Mouse (Mus musculus): Measurements from ENCODE around the gene Tmem97. TPM values are rescaled to one million over a fixed set of nuclear protein-coding genes. Genes with fewer than 3 reads are reported as not detected.
"Not testable (repeated sequence)": the region's sequence is repeated elsewhere in the genome, so short reads cannot be mapped to it uniquely, and the experiment has no call there.

The Tmem97 gene
- total RNA-seq, 2 experiments from 2014 or later, result 21.7 to 22.8 TPM

DNA sequence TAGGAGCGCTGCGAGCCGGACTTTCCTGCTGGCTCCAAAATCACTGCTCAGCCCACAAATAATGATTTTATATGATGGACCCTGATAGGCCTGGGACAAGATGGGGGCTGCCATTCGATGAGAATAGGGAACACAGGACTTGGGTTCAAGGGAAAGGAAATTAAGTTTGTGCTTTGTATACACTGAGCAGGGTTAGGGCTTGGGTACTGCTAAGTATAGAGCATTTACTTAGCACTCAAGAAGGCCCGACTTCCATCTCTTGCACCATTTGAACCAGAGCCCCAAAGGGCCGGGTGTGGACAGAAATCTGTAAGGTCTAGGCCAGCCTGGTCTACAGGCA is 452 bp upstream of the Tmem97 start:
- DNase-seq (ENCODE audit: low spot score in 2 of 2), result no peak

DNA sequence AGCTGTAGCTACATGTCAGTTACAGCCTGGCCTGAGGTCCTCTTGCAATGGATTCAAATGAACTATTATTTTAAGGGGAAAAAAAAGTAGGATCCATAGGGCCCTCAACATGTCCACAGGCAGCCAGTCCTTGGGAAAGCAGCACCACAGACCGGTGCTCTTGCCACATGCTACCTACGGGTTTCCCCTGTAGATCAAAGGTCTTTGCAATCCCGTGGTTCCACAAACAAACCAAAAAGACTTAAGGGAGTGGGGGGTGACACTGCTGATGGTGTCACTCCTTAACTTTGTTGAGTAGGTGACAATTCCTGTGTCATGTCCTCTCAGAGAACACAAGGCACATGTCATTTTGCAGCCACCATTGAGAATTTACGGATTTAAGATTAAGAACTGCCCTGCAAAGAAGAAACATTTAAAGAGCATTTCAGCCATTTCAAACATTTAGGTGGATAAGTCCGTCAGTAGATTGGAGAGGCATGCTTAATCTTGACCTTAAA is 1.0 kb downstream of the Tmem97 start:
- no peak for DNase-seq (ENCODE audit: low spot score in 2 of 2)

DNA sequence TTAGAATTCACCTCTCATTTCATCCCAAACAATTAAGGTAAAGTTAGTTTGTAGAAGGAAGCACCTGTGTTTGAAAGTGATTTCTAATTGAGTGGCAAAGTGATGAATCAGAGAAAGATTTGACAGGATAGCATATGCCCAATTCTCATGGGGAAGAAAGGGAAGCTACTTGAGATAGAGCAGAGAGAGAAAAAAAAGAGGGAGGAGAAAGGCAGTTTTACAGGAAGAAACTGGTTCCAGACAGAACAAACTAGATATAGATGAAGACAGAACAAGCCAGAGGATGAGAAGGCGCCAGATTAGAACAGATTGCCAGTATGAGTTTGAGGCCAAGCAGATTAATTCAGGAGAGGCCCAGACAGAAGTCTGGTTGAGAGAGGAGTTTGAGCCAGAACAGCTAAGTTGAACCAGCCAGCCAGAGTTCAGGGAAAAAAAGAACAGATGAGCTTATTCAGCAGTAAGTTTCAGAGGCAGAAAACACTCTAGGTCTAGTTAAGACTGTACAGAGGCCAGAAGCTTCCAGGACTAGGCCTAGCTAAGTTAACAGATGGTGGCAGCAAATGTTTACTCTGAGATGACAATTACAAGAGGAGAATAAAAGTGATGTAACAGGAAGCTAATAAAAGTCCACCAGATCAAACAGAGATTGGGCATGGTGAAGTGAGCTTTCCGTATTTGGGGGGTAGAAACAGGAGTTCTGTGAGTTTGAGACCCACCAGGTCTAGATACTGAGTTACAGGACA is 2.7 kb downstream of the Tmem97 start:
- no peak for DNase-seq (ENCODE audit: low spot score in 2 of 2)

DNA sequence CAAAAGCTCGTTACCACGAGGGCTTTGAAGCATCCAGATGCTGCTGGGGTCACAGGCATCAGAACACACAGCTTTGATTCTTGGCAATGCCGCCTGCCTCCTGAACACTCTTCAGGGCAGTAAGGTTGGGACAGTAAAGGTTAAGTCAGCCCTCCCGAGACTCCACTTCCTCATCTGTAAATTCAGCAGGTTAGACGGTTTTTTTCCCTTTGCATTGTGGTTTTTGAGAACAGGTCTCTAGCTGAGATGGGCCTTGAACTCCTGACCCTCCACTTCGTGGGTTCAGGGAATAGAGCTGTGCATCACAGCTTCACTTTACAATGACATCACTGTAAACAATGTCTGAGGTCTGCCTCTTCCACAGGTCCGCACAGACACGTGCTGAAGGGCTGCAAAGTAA is 5.4 kb downstream of the Tmem97 start:
- no peak for DNase-seq (ENCODE audit: low spot score in 2 of 2)

DNA sequence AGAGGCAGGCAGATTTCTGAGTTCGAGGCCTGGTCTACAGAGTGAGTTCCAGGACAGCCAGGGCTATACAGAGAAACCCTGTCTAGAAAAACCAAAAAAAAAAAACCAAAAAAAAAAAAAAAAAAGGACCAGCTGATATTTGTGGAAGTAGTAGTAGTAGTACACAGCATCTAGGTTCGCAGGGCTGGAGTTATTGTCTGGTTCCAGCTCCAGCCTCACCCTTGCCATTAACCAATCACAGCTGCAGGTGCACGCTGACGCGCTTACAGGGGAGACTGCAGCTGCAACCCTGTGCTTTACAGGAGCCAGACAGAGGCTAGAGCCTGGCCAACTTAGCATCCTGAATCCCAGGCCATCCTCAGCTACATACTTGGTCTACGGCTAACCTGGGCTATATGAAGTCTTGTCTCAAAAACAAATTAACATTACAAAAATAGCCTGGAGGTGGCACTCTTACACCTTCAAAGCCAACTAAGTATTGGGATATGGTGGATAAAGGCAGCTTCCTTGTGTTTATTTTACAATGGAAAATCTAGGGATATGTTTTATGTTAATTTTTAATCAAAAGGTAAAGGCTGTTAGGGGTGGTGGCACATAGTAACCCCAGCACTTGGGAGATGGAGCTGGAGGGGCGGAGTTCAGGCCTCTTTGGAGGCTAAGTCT is 6.0 kb downstream of the Tmem97 start:
- no peak for DNase-seq (ENCODE audit: low spot score in 2 of 2)

DNA sequence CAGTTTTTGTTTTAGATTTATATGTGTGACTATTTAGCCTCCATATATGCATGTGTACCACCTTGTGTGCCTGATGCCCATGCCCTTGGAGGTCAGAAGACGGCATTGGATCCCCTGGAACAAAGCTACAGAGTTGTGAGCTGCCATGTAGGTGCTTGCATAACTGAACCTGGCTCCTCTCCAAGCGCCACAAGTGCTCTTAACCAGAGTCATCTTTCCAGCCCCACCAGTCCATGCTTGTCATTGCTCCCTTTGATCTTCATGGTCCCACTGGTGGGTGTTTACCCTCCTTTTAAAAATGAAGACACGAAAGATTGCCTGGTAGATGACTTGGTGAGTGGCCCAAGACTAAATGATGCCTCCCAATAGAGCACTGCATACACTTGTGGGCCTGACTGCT is 10.2 kb downstream of the Tmem97 start:
- DNase-seq (ENCODE audit: low spot score in 2 of 2), result no peak

DNA sequence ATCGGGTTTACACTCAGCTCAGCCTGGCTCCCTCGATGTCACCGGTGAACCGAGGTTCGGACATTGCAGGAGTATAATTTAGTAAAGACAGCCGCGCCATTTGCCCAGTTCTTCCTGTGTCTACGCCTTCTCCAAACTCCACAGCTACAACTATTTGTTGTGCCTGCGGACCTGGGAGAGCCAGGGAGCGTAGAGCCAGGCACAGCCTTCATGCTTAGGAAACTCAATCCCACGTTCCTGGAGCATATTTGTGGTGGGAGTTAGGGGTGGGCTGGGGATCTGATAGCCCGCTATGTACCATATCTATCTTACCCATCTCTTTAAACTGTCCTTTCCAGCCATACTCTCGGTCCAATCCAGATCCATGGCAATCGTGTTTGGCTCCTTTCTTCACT is 13.9 kb downstream of the Tmem97 start:
- no peak for DNase-seq (ENCODE audit: low spot score in 2 of 2)

DNA sequence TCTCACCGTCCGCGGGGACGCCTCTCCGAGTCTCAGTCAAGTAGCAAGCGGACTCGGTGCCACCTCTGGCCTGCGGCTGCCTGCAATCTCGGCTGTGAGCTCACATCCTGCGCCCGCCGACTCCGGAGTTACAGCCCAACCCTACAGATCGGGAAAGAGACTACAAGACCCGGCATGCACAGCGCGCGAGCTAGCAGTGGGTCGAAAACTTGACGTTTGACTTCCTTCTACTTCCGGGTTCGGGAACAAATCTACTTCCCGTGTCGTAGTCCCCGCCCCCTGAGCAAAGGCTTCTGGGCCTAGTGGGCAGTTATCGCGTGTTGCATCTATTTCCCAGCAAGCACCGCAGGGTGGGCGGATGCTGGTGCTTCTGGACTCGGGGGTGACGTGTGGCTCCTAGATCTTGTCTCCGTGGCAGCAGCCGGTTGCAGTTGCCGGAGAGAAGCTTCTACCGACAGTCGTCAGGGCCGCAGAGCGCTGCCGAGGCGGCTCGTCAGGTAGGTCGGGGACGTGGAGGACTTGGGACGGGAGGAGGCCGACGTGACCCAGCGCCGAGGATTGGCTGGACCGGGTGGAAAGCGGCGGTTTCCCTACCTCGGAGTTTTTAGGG is 14.4 kb downstream of the Tmem97 start, which contains the start of the genes Tnfaip1 and Ift20:
Gene Tnfaip1, minus strand, starts transcription at position 253 of the 610 bp plus-strand sequence.
Gene Ift20, plus strand, starts transcription at position 282 of the 610 bp plus-strand sequence.
- peak; percentile 95 to 96 for DNase-seq (ENCODE audit: low spot score in 2 of 2)

DNA sequence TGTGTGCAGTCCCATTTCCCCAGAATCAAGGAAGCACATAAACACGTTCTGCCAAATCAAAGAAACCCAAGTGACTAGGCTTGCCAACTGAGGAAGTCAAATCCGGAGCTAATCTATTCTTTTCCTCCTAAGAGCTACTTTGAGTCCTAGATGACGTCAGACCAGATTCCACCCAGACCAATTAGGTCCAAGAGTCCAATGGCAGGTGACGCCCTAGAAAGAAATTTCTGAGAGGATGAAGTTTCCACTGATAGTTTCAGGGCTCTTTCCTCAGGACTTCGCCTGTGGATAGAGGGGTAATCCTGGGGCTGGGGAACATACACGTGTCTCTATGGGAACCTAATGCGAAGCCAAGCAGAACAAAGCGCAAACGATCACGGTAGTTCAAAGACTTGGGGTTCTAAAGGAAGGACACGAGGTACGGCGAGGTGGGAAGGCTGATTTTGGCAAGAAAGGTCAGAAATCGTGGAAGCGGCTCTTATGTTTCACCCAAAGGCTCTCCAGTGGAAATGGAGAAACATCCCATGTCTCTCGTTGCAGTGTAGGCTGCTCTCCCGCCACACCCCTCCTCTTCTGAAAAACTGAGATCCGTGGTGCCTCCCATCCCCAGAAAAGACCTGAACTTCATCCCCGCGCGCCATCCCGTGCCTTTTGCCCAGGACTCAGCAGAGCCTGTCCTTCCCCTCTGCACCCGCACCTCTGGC is 15.0 kb downstream of the Tmem97 start:
- DNase-seq (ENCODE audit: low spot score in 2 of 2), result no peak

DNA sequence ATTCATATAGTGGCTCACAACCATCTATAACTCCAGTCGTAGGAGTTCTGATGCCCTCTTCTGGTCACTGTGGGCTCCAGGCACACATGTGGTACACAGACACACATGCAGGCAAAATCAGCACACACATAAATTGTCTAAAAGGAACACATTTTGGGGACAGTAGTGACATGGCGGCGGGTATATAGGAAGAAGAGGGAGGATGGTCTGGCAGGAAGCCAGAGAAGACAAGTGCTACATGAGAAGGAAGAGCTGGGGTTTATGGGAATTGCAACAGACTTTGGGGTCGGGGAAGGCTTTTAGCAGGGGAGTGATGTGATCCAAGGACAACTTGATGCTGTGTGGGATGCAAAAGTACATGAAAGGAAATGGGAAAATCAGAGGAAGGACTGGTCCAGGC is 16.1 kb downstream of the Tmem97 start:
- DNase-seq (ENCODE audit: low spot score in 2 of 2), result no peak

DNA sequence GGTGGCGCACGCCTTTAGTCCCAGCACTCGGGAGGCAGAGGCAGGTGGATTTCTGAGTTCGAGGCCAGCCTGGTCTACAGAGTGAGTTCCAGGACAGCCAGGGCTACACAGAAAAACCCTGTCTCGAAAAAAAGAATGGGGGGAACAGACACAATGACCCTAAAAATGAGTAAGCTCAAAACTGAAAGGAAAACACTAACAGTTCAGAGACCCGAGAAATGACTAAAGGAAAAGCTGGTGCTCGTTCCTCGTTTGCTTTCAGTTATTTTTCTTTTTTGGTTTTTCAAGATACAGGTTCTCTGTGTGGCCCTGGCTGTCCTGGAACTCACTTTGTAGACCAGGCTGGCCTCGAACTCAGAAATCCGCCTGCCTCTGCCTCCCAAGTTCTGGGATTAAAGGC is 19.1 kb downstream of the Tmem97 start:
- DNase-seq (ENCODE audit: low spot score in 2 of 2), result not testable (repeated sequence)

DNA sequence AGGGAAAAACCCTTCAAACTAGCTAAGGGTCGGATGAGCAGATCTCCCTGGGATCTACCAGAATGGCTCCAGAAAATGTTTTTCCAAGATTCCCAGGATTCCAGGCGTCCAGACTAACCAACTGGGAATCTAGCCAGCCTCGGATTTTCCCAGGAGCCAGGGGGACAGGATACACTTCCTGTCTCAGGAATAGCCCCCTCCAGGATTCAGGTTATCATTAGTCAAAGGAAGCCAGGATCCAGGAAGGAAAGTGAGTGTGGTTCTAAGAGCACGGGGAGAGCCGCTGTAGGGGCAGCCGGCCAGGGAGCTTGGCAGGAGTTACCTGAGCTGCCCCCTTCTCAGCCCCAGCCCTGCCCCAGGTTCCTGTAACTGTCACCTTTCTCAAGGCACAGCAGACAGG is 19.5 kb downstream of the Tmem97 start:
- DNase-seq (ENCODE audit: low spot score in 2 of 2), result no peak

DNA sequence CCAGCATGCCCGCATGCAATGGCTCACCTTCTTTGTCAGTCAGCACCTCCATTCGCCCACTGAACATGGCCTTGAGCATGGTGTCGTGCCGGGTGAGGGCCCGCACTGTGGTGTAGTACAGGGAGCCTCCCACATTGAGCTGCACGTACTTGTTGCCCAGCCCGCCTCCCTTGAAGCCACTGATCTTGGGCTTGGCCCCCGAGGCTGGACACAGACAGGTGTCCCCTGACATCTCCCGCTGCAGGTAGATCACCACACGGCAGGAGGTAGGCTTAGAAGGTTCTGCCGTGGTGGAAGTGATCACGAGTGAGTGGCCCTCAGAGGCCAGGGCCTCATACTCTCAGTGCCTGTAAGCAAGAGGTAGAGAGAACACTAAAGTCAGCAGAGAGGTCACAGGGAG is 20.6 kb downstream of the Tmem97 start:
- no peak for DNase-seq (ENCODE audit: low spot score in 2 of 2)

DNA sequence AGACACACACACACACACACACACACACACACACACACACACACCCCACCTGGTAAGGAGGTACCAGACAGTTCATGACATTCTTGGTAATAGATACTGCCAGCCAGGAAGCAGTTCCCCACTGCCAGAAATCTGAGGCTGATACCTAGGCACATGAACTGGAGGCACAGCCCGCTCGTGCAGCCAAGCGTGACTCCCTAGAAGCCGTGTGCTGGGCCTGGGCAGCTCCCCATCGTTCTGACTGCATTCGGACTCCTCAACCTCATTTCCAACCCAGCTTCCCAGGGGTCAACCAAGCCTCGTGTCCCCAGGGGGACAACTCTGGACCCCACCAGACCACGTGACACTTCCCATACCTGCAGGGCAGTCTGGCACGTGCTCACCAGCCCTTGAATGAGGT is 21.9 kb downstream of the Tmem97 start:
- DNase-seq (ENCODE audit: low spot score in 2 of 2), result no peak

DNA sequence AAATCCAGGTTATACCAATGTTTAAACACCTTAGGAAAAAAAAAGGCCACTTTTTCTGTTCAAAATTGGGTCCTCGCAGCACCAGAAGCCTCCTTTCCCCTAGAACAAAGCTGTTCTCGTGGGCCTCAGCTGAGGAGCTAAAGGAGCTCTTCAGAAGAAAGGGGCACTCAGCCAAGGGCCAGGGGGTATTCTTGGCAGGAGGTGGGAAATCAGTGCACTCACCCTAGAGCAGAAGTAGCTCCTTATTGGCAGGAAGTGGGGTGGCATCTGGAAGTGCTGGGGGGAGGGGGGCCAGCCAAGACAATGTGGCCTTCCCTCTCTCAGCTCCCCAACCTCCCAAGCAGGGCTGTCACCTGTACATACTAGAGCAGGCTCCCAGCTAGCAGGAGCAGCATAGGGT is 25.7 kb downstream of the Tmem97 start:
- DNase-seq (ENCODE audit: low spot score in 2 of 2), result no peak

DNA sequence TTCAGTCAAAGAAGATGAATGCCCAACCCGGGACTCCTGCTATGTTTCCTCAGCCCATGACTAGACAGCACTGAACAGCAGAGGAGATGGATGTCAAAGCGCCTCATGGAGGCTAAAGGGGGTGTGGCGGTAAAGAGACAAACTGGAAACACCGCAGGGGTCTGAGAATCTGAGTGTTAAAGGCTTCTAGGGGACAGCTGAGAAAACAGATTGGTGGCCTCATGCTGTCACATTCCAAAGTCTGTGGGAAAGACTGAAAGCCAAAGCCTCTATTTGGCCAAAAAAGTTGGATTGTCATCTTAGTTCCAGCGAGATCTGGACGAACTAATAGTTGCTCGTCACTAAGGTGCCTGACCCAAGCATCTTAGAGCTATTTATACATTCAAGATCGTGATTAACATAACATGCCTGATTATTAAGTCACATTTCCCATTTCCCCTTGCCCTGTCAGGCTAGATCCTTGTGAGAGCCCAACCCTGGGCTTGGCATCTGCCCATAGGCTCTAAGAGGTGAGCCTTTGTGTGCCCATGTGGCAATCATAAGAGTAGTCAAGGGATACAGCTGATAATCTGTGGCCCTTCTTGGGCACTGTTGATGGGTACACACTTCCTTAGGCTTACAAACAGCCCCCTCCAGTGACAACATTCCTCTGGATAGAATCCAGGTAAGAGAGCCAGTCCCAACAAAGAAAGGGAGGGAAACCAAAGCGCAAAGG is 27.2 kb downstream of the Tmem97 start:
- no peak for DNase-seq (ENCODE audit: low spot score in 2 of 2)

DNA sequence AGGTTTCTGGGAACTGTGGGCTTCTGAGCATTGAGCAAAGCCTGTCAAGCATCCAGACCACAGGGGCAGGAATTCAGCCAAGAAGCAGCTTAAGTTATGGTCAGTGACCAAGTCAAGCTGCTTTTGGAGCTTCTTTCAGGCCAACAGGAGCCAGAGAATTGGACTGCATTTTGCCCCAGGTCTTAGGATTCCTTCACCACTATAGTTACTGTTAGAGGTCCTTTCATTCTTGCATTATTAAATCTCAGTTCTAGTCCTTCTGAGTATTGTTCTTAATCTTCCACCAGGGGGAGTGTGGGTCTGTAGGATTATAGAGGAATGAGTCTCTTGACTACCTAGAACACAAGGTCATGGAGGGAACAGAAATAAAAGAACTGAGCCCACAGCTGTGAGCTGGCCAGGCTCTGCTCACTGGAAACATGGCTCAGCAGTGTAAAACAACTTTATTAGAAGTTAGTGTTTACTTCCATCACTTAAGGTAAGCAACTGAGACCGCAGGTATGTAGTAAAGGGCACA is 28.0 kb downstream of the Tmem97 start:
- no peak for DNase-seq (ENCODE audit: low spot score in 2 of 2)

DNA sequence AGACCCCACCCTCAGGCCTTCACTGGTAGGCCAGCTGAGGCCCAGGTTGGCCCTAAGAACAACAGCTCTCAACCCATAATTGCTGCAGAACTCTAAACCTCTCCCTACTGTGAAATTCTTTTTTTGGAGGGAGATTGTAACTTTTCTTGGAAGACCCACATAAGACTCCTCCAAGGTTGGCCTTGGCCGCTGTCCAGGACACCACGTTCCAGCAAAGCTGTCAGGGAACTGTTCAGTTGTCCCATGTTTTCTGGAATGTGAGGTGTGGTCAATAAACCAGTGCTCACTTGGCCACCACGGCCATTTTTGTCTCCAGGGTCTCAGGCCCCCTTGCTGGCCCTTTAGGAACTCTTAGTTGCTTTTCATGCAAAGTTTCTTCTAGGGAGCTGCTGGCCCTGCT is 28.7 kb downstream of the Tmem97 start:
- no peak for DNase-seq (ENCODE audit: low spot score in 2 of 2)

DNA sequence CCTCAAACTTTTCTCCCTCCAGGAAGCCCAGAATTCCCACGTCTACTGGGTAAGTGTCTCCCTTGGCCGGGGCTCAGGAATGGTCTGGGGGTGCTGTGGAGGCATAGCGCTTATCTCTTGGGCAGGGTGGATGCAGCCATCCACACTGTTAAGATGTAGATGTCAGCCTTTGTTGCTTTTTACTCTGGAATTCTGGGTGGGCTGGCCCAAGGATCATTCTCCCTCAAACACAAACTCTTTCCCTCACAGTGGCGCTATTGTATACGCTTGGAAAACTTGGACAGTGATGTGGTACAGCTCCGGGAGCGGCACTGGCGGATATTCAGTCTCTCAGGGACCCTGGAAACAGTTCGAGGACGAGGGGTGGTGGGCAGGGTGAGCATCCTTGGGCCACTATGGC is 31.6 kb downstream of the Tmem97 start:
- DNase-seq (ENCODE audit: low spot score in 2 of 2), result no peak

DNA sequence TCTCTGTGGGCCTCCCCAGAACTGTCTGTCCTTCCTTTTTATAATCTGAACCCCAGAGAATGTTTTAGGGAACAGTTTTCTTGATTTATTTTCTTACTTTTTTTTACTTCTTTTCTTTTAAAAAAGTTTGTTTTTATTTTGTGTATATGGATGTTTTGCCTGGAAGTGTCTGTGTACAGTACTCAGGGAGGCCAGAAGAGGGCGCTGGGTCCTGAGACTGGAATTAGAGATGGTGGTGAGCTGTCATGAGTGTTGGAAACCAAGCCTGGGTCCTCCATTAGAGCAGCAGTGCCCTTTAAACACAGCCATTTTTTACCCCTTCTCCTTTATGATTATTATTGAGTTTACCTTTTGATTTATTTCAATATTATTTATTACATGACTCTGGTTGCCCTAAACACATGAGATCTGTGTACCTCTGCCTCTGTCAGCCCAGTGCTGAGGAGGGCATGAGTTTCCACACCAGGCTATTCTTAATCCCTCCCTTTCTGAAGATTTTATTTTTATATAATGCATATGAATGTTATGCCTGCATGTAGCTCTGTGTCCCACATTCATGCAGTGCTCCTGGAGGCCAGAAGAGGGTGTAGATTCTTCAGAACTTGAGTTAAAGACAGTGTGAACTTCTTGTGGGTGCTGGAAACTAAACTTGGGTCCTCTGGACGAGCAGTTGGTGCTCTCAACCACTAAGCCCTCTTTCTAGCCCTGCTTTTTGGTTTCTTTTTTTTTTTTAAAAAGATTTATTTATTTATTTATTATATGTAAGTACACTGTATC is 34.8 kb downstream of the Tmem97 start:
- no peak for DNase-seq (ENCODE audit: low spot score in 2 of 2)

Measured in layer of hippocampus, postnatal 10 days (tissue).